Mouse (Mus musculus) hindbrain, postnatal 0 days (tissue): Measurements from ENCODE around the gene Ctsz. TPM values are rescaled to one million over a fixed set of nuclear protein-coding genes. Genes with fewer than 3 reads are reported as not detected.

Experiments used
- ATAC-seq: fragments of 200-750 bp; cut with Nextera tagmentation; 2 replicates; pipeline ENCODE4 v1.8.0; 2017; ENCODE audit warnings: mild to moderate bottlenecking, moderate TSS enrichment, moderate library complexity
- DNase-seq: peaks from one replicate; pipeline ENCODE4 v3.0.0-alpha.2; 2015; ENCODE audit warnings: low spot score
- H3K27ac ChIP-seq: fragments of 300-500 bp; sonication (generic); 2 replicates; pipeline ENCODE4 v1.5.1; 2014; ENCODE audit warnings: mild to moderate bottlenecking
- H3K27me3 ChIP-seq: fragments of 300-500 bp; sonication (generic); 2 replicates; pipeline ENCODE4 v1.6.1; 2014; ENCODE audit warnings: low read length, mixed read lengths; ENCODE audit not compliant: insufficient read depth
- H3K36me3 ChIP-seq: fragments of 300-500 bp; sonication (generic); 2 replicates; pipeline ENCODE4 v1.6.1; 2014; ENCODE audit warnings: low read length, mixed read lengths; ENCODE audit not compliant: insufficient read depth
- H3K4me1 ChIP-seq: fragments of 300-500 bp; sonication (generic); 2 replicates; pipeline ENCODE4 v1.6.1; 2014; ENCODE audit warnings: antibody characterized with exemption, low read length, mixed read lengths; ENCODE audit not compliant: insufficient read depth
- H3K4me2 ChIP-seq: fragments of 300-500 bp; sonication (generic); 2 replicates; pipeline ENCODE4 v1.6.1; 2014; ENCODE audit warnings: low read depth, mild to moderate bottlenecking, low read length, moderate library complexity, mixed read lengths
- H3K4me3 ChIP-seq: fragments of 300-500 bp; sonication (generic); 2 replicates; pipeline ENCODE4 v1.5.1; 2014; ENCODE audit warnings: low read length
- H3K9ac ChIP-seq: fragments of 300-500 bp; sonication (generic); replicated peaks from 2 replicates; pipeline ENCODE4 v1.6.1; 2014; ENCODE audit warnings: mild to moderate bottlenecking, low read length, moderate library complexity, mixed read lengths
- H3K9me3 ChIP-seq: fragments of 300-500 bp; sonication (generic); 2 replicates; pipeline ENCODE4 v1.6.1; 2016; ENCODE audit warnings: low read length, mixed read lengths
- CTCF ChIP-seq: IDR thresholded peaks from 2 replicates; pipeline ENCODE4 v1.5.1; 2016; ENCODE audit warnings: antibody characterized with exemption, control low read depth, low read depth
- WGBS: fragments of 180-500 bp; shearing (Covaris S2); extraction: QIAGEN DNeasy Blood & Tissue Kit; methylation state at CpG from one replicate; pipeline ENCODE4 v1.1.7; 2014; 5-methylcytosine and 5-hydroxymethylcytosine counted together
- polyA plus RNA-seq: library from polyadenylated mRNA; unstranded; fragments of >200 nt; fragmentation: Nextera tagmentation; extraction: Ambion mirVana; gene quantifications from 2 replicates; pipeline ENCODE4 v1.2.1, GENCODE M21; 2015
- total RNA-seq: library from RNA; depleted of rRNA; stranded (reverse); fragments of >200 nt; gene quantifications from 2 replicates; pipeline ENCODE4 v1.2.3, GENCODE M21; 2014

Ctsz gene
- total and polyA plus RNA-seq, 2 experiments from 2014 or later = 66.9 to 72.3 TPM

GRCm38 (mm10) chr2:174436916-174437696 lies 1.7 kb downstream of the Ctsz start:
- ATAC-seq (no peak), DNase-seq (no peak)
- H3K4me1 ChIP-seq = peaks cover 12% of the 10 kb centered on the region
- no peak for TF ChIP-seq CTCF
- H3K9ac ChIP-seq = no peak overlapping the region
- no peak overlapping the region for H3K4me3 ChIP-seq
- no peaks in the 10 kb centered on the region for H3K27me3 ChIP-seq
- no peaks in the 10 kb centered on the region for H3K9me3 ChIP-seq
- H3K4me2 ChIP-seq = no peak overlapping the region
- H3K27ac ChIP-seq = no peak overlapping the region
- no peaks in the 10 kb centered on the region for H3K36me3 ChIP-seq
- 89% methylated on average over 7 of the region's 7 CpGs for WGBS

DNA sequence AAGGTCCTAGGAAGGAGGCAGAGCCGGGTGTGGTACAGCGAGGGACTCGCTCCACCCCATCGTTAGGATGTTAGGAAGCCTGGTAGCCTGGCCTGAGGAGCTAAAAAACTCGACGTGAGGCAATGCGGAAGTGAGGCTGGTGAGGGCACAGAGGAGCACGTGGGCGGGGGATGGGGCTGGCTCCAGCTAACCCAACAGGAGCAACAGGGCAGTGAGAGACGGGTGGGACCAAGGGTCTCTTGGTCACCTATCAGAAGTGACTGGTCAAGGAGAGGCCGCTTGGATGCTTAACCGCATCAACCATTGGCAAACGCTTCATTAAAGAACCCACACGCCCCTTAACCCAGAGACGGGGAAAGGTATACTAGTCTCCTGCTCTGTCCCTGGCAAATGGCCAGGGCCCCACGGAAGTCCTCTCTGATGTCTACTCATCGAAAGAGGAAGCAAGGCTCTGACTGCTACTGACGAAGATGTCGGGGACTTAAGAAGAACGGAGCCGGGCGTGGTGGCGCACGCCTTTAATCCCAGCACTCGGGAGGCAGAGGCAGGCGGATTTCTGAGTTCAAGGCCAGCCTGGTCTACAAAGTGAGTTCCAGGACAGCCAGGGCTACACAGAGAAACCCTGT lies 2.6 kb downstream of the Ctsz start:
- DNase-seq = no peak

DNA sequence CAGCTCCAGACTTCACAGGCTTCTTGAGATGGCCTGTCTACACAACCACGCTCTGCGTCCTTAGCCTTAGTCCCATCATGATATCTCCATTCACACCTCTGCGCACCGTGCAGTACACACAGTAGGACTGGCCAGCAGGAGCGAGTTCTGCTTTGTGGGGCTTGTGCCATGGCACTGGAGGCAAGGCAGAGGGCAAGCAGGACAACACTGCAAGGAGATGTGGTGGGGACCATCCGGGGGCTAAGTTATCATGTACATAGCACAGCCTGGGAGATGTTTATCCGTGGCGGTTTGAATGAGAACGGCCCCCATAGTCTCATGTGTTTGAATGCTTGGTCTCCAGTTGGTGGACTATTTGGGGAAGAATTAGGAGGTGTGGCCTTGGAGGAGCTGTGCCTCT lies 3.9 kb downstream of the Ctsz start:
- Histone ChIP-seq H3K4me1 (peaks cover 12% of the 10 kb centered on the region), H3K27ac (no peak overlapping the region), H3K36me3 (no peaks in the 10 kb centered on the region), H3K9ac (no peak overlapping the region), H3K27me3 (no peaks in the 10 kb centered on the region), H3K4me3 (no peak overlapping the region), H3K9me3 (no peaks in the 10 kb centered on the region), H3K4me2 (no peak overlapping the region)
- no peak for ATAC-seq
- no peak for TF ChIP-seq CTCF
- 98% methylated on average over 9 of the region's 9 CpGs for WGBS
- DNase-seq = no peak

More for the DNA sequence above, 2.6 kb downstream of the Ctsz start:
- peaks cover 12% of the 10 kb centered on the region for H3K4me1 ChIP-seq
- no peak overlapping the region for H3K4me3 ChIP-seq
- no peaks in the 10 kb centered on the region for H3K9me3 ChIP-seq
- no peak for TF ChIP-seq CTCF
- H3K36me3 ChIP-seq = no peaks in the 10 kb centered on the region
- WGBS = 92% methylated on average over 25 of the region's 26 CpGs
- no peak overlapping the region for H3K27ac ChIP-seq
- H3K9ac ChIP-seq = no peak overlapping the region
- no peaks in the 10 kb centered on the region for H3K27me3 ChIP-seq
- no peak overlapping the region for H3K4me2 ChIP-seq
- ATAC-seq = no peak

GRCm38 (mm10) chr2:174428996-174429591 lies 9.7 kb downstream of the Ctsz start:
- H3K9me3 ChIP-seq = no peaks in the 10 kb centered on the region
- no peak overlapping the region for H3K4me3 ChIP-seq
- no peaks in the 10 kb centered on the region for H3K4me1 ChIP-seq
- ATAC-seq = peak; percentile 62; the same call in 1 of the 2 replicates
- H3K27ac ChIP-seq = no peak overlapping the region
- TF ChIP-seq CTCF = no peak
- no peak overlapping the region for H3K4me2 ChIP-seq
- H3K9ac ChIP-seq = no peak overlapping the region
- H3K27me3 ChIP-seq = no peaks in the 10 kb centered on the region
- peaks cover 39% of the 10 kb centered on the region for H3K36me3 ChIP-seq
- DNase-seq = peak; percentile 57
- WGBS = 68% methylated on average over 10 of the region's 10 CpGs

- H3K4me3 ChIP-seq = no peak overlapping the region
- no peak for ATAC-seq
- H3K27ac ChIP-seq = no peak overlapping the region
- H3K36me3 ChIP-seq = peaks cover 39% of the 10 kb centered on the region
- TF ChIP-seq CTCF = no peak
- no peaks in the 10 kb centered on the region for H3K9me3 ChIP-seq
- H3K4me2 ChIP-seq = no peak overlapping the region
- 81% methylated on average over 18 of the region's 18 CpGs for WGBS
- H3K27me3 ChIP-seq = no peaks in the 10 kb centered on the region
- H3K4me1 ChIP-seq = no peaks in the 10 kb centered on the region
- DNase-seq = no peak
- H3K9ac ChIP-seq = no peak overlapping the region
Measured at GRCm38 (mm10) chr2:174428076-174428835, 10.6 kb downstream of the Ctsz start.

GRCm38 (mm10) chr2:174426856-174427255 lies 12.0 kb downstream of the Ctsz start:
- DNase-seq (no peak), ATAC-seq (no peak)
- no peak for TF ChIP-seq CTCF
- Histone ChIP-seq H3K36me3 (peaks cover 50% of the 10 kb centered on the region), H3K27ac (no peak overlapping the region), H3K4me1 (no peaks in the 10 kb centered on the region), H3K9me3 (no peaks in the 10 kb centered on the region), H3K4me3 (no peak overlapping the region), H3K4me2 (no peak overlapping the region), H3K9ac (no peak overlapping the region), H3K27me3 (no peaks in the 10 kb centered on the region)
- 94% methylated on average over 12 of the region's 12 CpGs for WGBS
